Mouse (Mus musculus): ENCODE measurements around the gene Tmem233. TPM values are rescaled to one million over a fixed set of nuclear protein-coding genes. Genes with fewer than 3 reads are reported as not detected.

The Tmem233 gene
- polyA plus RNA-seq, 1 experiment = not detected

DNA sequence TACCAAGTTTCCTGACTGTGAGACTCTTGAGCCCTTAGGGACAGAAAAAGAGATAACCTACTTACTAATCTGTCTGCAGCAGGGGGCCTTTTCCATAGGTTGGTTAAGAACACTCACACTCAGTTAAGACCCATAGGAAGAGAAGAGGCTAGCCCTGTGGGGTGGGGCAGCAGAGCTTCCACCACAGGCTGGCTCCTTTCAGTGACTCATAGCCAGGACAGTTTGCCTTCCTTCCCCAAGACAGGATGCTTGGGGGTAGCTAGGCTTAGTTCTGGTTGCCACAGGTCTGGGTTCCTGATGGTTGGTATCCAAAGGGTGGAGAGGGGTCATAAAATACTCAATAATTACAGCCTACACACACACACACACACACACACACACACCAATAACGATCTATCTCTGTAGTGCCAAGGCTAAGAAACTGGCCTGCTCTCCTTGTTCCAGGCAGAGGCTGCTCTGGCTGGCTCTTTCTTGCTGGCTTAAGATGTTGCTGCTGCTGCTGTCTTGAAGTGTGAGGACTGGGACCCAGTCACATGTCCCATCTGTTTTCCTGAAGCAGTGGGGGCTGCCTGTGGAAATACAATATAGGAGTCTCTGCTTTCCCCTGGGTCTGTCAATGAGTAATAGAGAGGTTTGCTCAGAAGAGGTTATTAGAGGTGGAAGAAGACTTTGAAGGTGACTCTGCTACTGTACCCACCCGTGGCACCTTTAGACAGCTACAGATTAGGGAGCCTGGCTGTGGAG, 73.0 kb downstream of the Tmem233 start:
- Histone ChIP-seq H3K4me1 (ENCODE audit: control insufficient read depth, insufficient read depth, low read length) (no peaks in the 10 kb centered on the region), H3K27ac (ENCODE audit: insufficient read depth, low read length) (no peak overlapping the region), H3K4me3 (ENCODE audit: insufficient read depth, low read length) (no peak overlapping the region)
- TF ChIP-seq CTCF (IDR thresholded peaks at IDR 0.05; ENCODE audit: extremely low read depth, insufficient read depth, low read length) (no peak), POLR2A (IDR thresholded peaks at IDR 0.05; ENCODE audit: extremely low read depth, insufficient read depth, low read length) (no peak)

GRCm38 (mm10) chr5:116009091-116009851, 73.8 kb downstream of the Tmem233 start:
- Histone ChIP-seq H3K4me3 (ENCODE audit: insufficient read depth, low read length) (no peak overlapping the region), H3K27ac (ENCODE audit: insufficient read depth, low read length) (no peak overlapping the region), H3K4me1 (ENCODE audit: control insufficient read depth, insufficient read depth, low read length) (no peaks in the 10 kb centered on the region)
- TF ChIP-seq POLR2A (IDR thresholded peaks at IDR 0.05; ENCODE audit: extremely low read depth, insufficient read depth, low read length) = no peak
- TF ChIP-seq CTCF (IDR thresholded peaks at IDR 0.05; ENCODE audit: extremely low read depth, insufficient read depth, low read length) = no peak

GRCm38 (mm10) chr5:116007723-116008122, 75.3 kb downstream of the Tmem233 start:
- H3K4me3 ChIP-seq (ENCODE audit: insufficient read depth, low read length) = no peak overlapping the region

DNA sequence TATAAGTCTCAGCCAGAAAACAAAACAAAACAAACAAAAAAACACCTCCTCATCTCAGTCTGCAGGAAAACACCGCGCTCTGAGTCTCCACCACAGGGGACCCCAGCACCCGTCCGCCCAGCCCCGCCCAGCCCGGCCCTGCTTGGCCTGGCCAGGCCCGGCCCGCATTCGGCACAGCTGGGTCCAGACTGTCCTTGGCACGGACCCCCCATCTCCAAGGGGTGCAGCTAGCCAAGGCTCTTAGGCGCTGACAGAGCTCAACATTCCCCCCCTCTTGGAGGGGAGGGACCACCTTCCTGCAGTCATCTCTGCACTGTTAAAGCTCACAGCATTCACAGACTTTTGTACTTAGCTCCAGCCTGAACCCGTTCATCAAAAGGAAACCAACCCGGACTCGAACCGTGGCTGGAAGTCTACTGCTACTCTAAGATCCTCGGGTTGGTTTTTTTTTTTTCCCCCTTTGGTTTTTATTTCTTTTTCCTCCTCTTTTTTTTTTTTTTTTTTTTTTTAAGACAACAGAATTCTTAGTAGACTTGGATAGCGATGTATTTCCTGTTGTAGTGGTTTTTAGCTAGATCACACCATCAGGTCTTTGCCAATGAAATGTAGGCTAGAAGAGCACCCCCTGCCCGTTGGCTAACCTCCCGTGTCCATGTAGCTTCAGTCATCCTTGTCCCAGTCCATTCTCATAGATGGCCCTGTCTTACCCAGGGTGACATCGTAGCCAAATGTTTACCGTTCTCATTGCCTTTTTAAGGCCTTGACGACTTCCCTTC, 76.5 kb downstream of the Tmem233 start:
- TF ChIP-seq CTCF (IDR thresholded peaks at IDR 0.05; ENCODE audit: extremely low read depth, insufficient read depth, low read length) (no peak), POLR2A (IDR thresholded peaks at IDR 0.05; ENCODE audit: extremely low read depth, insufficient read depth, low read length) (no peak)
- H3K4me3 ChIP-seq (ENCODE audit: insufficient read depth, low read length) = no peak overlapping the region

More at GRCm38 (mm10) chr5:116007723-116008122, 75.3 kb downstream of the Tmem233 start:
- no peak for TF ChIP-seq CTCF (IDR thresholded peaks at IDR 0.05; ENCODE audit: extremely low read depth, insufficient read depth, low read length)
- TF ChIP-seq POLR2A (IDR thresholded peaks at IDR 0.05; ENCODE audit: extremely low read depth, insufficient read depth, low read length) = no peak
- Histone ChIP-seq H3K27ac (ENCODE audit: insufficient read depth, low read length) (no peak overlapping the region), H3K4me1 (ENCODE audit: control insufficient read depth, insufficient read depth, low read length) (no peaks in the 10 kb centered on the region)

GRCm38 (mm10) chr5:116004271-116004670, 78.8 kb downstream of the Tmem233 start:
- no peaks in the 10 kb centered on the region for H3K4me1 ChIP-seq (ENCODE audit: control insufficient read depth, insufficient read depth, low read length)
- TF ChIP-seq CTCF (IDR thresholded peaks at IDR 0.05; ENCODE audit: extremely low read depth, insufficient read depth, low read length) (no peak), POLR2A (IDR thresholded peaks at IDR 0.05; ENCODE audit: extremely low read depth, insufficient read depth, low read length) (0 out of 2 replicates have a peak, but pooled peaks have one; percentile 3)
- H3K27ac ChIP-seq (ENCODE audit: insufficient read depth, low read length) = 0 out of 2 replicates have a peak overlapping the region, but pooled peaks have one; percentile 19
- no peak overlapping the region for H3K4me3 ChIP-seq (ENCODE audit: insufficient read depth, low read length)

More for the DNA sequence above, 76.5 kb downstream of the Tmem233 start:
- H3K4me1 ChIP-seq (ENCODE audit: control insufficient read depth, insufficient read depth, low read length) = no peaks in the 10 kb centered on the region
- H3K27ac ChIP-seq (ENCODE audit: insufficient read depth, low read length) = no peak overlapping the region

GRCm38 (mm10) chr5:116003825-116004224, 79.2 kb downstream of the Tmem233 start:
- no peak for TF ChIP-seq CTCF (IDR thresholded peaks at IDR 0.05; ENCODE audit: extremely low read depth, insufficient read depth, low read length)
- TF ChIP-seq POLR2A (IDR thresholded peaks at IDR 0.05; ENCODE audit: extremely low read depth, insufficient read depth, low read length) = no peak
- Histone ChIP-seq H3K4me3 (ENCODE audit: insufficient read depth, low read length) (no peak overlapping the region), H3K4me1 (ENCODE audit: control insufficient read depth, insufficient read depth, low read length) (no peaks in the 10 kb centered on the region), H3K27ac (ENCODE audit: insufficient read depth, low read length) (0 out of 2 replicates have a peak overlapping the region, but pooled peaks have one; percentile 19)

DNA sequence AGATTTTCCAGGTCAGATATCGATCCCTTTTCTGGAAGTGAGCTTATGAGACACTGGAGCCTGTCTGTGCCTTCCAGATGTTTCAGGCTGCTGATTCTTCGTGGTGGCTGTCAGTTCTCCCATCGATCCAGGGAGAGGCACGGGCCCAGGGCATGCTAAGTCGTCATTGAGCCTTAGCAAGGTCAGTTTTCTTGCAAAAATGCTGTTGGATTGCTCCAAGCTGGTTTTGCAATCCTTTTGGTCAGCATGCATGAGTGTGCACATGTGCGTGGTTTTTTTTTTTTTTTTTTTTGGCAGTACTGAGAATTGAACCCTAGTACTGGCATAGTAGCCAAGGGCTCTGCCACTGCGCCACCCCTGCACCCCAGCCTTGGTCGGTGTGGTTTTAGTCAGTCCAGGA, 79.9 kb downstream of the Tmem233 start:
- Histone ChIP-seq H3K27ac (ENCODE audit: insufficient read depth, low read length) (no peak overlapping the region), H3K4me1 (ENCODE audit: control insufficient read depth, insufficient read depth, low read length) (no peaks in the 10 kb centered on the region), H3K4me3 (ENCODE audit: insufficient read depth, low read length) (no peak overlapping the region)
- TF ChIP-seq POLR2A (IDR thresholded peaks at IDR 0.05; ENCODE audit: extremely low read depth, insufficient read depth, low read length) (no peak), CTCF (IDR thresholded peaks at IDR 0.05; ENCODE audit: extremely low read depth, insufficient read depth, low read length) (no peak)

DNA sequence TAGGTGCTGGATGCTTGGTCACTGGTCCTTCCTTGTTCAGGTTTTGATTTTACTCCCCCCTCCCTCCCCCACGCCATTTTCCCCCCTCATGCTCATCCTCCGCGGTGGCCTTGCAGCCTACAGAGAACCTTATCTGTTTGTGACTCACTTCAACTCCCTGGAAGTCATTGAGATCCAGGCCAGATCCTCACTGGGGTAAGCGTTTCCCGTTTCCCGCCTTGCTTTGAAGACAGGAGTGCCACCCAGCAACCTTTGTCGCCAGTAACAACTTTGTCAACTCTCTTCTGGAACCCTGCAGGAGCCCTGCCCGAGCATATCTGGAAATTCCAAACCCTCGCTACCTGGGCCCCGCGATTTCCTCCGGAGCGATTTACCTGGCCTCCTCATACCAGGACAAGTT, 85.7 kb downstream of the Tmem233 start:
- Histone ChIP-seq H3K27ac (ENCODE audit: insufficient read depth, low read length) (no peak overlapping the region), H3K4me3 (ENCODE audit: insufficient read depth, low read length) (no peak overlapping the region), H3K4me1 (ENCODE audit: control insufficient read depth, insufficient read depth, low read length) (no peaks in the 10 kb centered on the region)
- TF ChIP-seq POLR2A (IDR thresholded peaks at IDR 0.05; ENCODE audit: extremely low read depth, insufficient read depth, low read length) (no peak), CTCF (IDR thresholded peaks at IDR 0.05; ENCODE audit: extremely low read depth, insufficient read depth, low read length) (no peak)

- TF ChIP-seq POLR2A (IDR thresholded peaks at IDR 0.05; ENCODE audit: extremely low read depth, insufficient read depth, low read length) = no peak
- no peak for TF ChIP-seq CTCF (IDR thresholded peaks at IDR 0.05; ENCODE audit: extremely low read depth, insufficient read depth, low read length)
Observed at GRCm38 (mm10) chr5:115994101-115994500, 88.9 kb downstream of the Tmem233 start.

More at GRCm38 (mm10) chr5:115994101-115994500, 88.9 kb downstream of the Tmem233 start:
- no peaks in the 10 kb centered on the region for H3K4me1 ChIP-seq (ENCODE audit: control insufficient read depth, insufficient read depth, low read length)
- H3K27ac ChIP-seq (ENCODE audit: insufficient read depth, low read length) = no peak overlapping the region
- H3K4me3 ChIP-seq (ENCODE audit: insufficient read depth, low read length) = no peak overlapping the region
